Mouse (Mus musculus): ENCODE measurements around the gene Sbno2. TPM values are rescaled to one million over a fixed set of nuclear protein-coding genes. Genes with fewer than 3 reads are reported as not detected.

Gene Sbno2
- 9.6 and 10.5 TPM in 2 replicates for polyA plus RNA-seq (2015; fragmentation: Nextera tagmentation; extraction: Ambion mirVana)

GRCm38 (mm10) chr10:80105460-80105859 is at the start of gene Sbno2:
Gene Sbno2, minus strand, starts transcription at chr10:80105571.
- peaks cover 14% of the 10 kb centered on the region for H3K4me1 ChIP-seq (replicated peaks; ENCODE audit: insufficient read depth, low read length)
- no peak for TF ChIP-seq CTCF (IDR thresholded peaks at IDR 0.05; ENCODE audit: low read depth)
- H3K9me3 ChIP-seq (replicated peaks; ENCODE audit: low read length): no peaks in the 10 kb centered on the region
- H3K27ac ChIP-seq: no peak within 1 kb of the TSS
- no peak within 1 kb of the TSS for H3K4me2 ChIP-seq (ENCODE audit: low read length)
- WGBS: 71% methylated on average over 5 of the region's 5 CpGs
- ATAC-seq (replicated peaks; ENCODE audit: low FRiP score, low read depth) (no peak), DNase-seq (ENCODE audit: low spot score) (no peak)
- H3K4me3 ChIP-seq (replicated peaks; ENCODE audit: low read depth, low read length): no peak within 1 kb of the TSS
- no peak within 1 kb of the TSS for H3K9ac ChIP-seq (ENCODE audit: low read depth, low read length)
- H3K27me3 ChIP-seq (ENCODE audit: insufficient read depth, low read length): no peaks in the 10 kb centered on the region
- no peaks in the 10 kb centered on the region for H3K36me3 ChIP-seq (ENCODE audit: insufficient read depth, low read length)

DNA sequence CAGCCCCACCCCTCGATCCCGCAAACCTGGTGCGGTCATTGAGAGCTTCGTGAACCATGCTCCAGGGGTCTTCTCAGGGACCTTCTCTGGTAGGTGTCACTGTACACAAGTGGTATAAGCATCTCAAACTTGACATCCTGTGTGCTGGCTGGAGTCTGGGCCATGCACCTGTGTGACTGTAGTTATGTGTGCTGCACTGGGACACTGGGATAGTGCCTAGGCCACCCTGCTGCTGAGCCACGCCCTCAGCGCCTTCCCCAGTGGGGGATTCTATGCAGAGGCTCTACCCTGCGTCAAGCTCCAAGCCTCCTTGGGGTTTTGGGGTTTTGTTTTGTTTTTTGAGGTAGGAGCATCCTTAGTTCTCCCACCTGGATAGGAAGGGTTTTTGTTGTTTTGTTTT is 49.0 kb upstream of the Sbno2 start:
- TF ChIP-seq CTCF (IDR thresholded peaks at IDR 0.05; ENCODE audit: low read depth): no peak
- 80% methylated on average over 7 of the region's 7 CpGs for WGBS
- 0 out of 2 replicates have a peak overlapping the region, but pooled peaks have one; percentile 98 for H3K9ac ChIP-seq (ENCODE audit: low read depth, low read length)
- peaks cover 72% of the 10 kb centered on the region for H3K4me1 ChIP-seq (replicated peaks; ENCODE audit: insufficient read depth, low read length)
- H3K4me2 ChIP-seq (ENCODE audit: low read length): no peak overlapping the region
- no peak for DNase-seq (ENCODE audit: low spot score)
- no peak for ATAC-seq (replicated peaks; ENCODE audit: low FRiP score, low read depth)
- H3K4me3 ChIP-seq (replicated peaks; ENCODE audit: low read depth, low read length): no peak overlapping the region
- no peaks in the 10 kb centered on the region for H3K27me3 ChIP-seq (ENCODE audit: insufficient read depth, low read length)
- H3K27ac ChIP-seq: peak overlapping the region; percentile 100
- H3K36me3 ChIP-seq (ENCODE audit: insufficient read depth, low read length): peaks cover 46% of the 10 kb centered on the region
- H3K9me3 ChIP-seq (replicated peaks; ENCODE audit: low read length): no peaks in the 10 kb centered on the region

GRCm38 (mm10) chr10:80153713-80154112 is 48.3 kb upstream of the Sbno2 start:
- Histone ChIP-seq H3K27me3 (ENCODE audit: insufficient read depth, low read length) (no peaks in the 10 kb centered on the region), H3K36me3 (ENCODE audit: insufficient read depth, low read length) (peaks cover 46% of the 10 kb centered on the region), H3K9ac (ENCODE audit: low read depth, low read length) (peak overlapping the region; percentile 98; the same call in 1 of the 2 replicates), H3K27ac (peak overlapping the region; percentile 100), H3K4me3 (replicated peaks; ENCODE audit: low read depth, low read length) (0 out of 2 replicates have a peak overlapping the region, but pooled peaks have one; percentile 99), H3K9me3 (replicated peaks; ENCODE audit: low read length) (no peaks in the 10 kb centered on the region), H3K4me2 (ENCODE audit: low read length) (peak overlapping the region; percentile 69), H3K4me1 (replicated peaks; ENCODE audit: insufficient read depth, low read length) (peaks cover 65% of the 10 kb centered on the region)
- 74% methylated on average over 19 of the region's 19 CpGs for WGBS
- DNase-seq (ENCODE audit: low spot score): no peak
- ATAC-seq (replicated peaks; ENCODE audit: low FRiP score, low read depth): no peak
- TF ChIP-seq CTCF (IDR thresholded peaks at IDR 0.05; ENCODE audit: low read depth): no peak

GRCm38 (mm10) chr10:80152873-80153260 is 47.5 kb upstream of the Sbno2 start:
- Histone ChIP-seq H3K9ac (ENCODE audit: low read depth, low read length) (peak overlapping the region; percentile 98), H3K27ac (peak overlapping the region; percentile 100), H3K36me3 (ENCODE audit: insufficient read depth, low read length) (peaks cover 46% of the 10 kb centered on the region), H3K9me3 (replicated peaks; ENCODE audit: low read length) (no peaks in the 10 kb centered on the region), H3K4me1 (replicated peaks; ENCODE audit: insufficient read depth, low read length) (peaks cover 56% of the 10 kb centered on the region), H3K4me2 (ENCODE audit: low read length) (peak overlapping the region; percentile 69), H3K27me3 (ENCODE audit: insufficient read depth, low read length) (no peaks in the 10 kb centered on the region), H3K4me3 (replicated peaks; ENCODE audit: low read depth, low read length) (peak overlapping the region; percentile 99)
- WGBS: 11% methylated on average over 3 of the region's 3 CpGs
- no peak for TF ChIP-seq CTCF (IDR thresholded peaks at IDR 0.05; ENCODE audit: low read depth)
- DNase-seq (ENCODE audit: low spot score): peak; percentile 67
- 0 out of 2 replicates have a peak, but pooled peaks have one; percentile 0 for ATAC-seq (replicated peaks; ENCODE audit: low FRiP score, low read depth)

DNA sequence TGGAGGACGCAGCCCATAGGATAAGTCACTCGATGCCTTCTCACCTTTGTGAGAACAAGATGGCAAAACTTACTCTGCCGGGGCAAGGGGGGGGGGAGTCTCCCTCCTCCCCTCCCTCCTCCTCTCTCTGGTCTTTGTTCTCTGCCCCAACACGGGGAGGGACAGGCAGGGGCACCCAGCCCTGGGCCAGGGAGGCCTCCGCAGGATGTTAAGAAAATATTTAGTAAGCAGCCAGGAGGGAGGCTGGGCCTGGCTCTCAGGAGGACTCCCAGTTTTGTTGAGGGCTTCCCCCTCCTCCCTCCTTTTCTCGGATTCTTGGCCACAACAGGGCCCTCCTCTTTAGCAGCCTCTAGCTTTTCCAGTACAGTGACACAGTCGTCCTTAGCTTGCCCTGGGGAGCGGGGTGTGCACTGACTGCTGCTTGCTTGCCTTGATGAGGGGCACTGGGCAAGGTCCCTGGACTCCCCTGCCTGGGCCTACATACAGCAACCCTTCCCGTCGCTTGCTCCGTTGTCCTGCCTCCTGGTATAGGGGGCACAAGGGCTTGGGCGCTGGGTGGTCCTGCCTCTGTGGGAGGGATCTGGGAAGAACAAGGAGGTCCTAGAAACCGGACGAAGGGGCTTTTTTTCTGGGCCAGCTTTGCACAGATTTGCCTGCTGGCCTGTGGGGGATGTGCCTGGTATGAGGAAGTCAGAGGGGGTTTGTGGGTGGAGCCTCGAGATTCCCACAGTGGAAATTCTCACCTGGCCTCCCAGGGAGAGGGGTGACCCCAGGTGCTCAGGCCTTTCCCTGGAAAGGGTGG is 46.9 kb upstream of the Sbno2 start:
- WGBS: 2% methylated on average over 15 of the region's 15 CpGs
- Histone ChIP-seq H3K9me3 (replicated peaks; ENCODE audit: low read length) (no peaks in the 10 kb centered on the region), H3K27ac (peak overlapping the region; percentile 100), H3K4me2 (ENCODE audit: low read length) (peak overlapping the region; percentile 69), H3K4me3 (replicated peaks; ENCODE audit: low read depth, low read length) (peak overlapping the region; percentile 99), H3K4me1 (replicated peaks; ENCODE audit: insufficient read depth, low read length) (peaks cover 57% of the 10 kb centered on the region), H3K9ac (ENCODE audit: low read depth, low read length) (peak overlapping the region; percentile 98), H3K27me3 (ENCODE audit: insufficient read depth, low read length) (no peaks in the 10 kb centered on the region), H3K36me3 (ENCODE audit: insufficient read depth, low read length) (peaks cover 46% of the 10 kb centered on the region)
- DNase-seq (ENCODE audit: low spot score): peak; percentile 91
- ATAC-seq (replicated peaks; ENCODE audit: low FRiP score, low read depth): peak; percentile 5; the same call in 1 of the 2 replicates
- no peak for TF ChIP-seq CTCF (IDR thresholded peaks at IDR 0.05; ENCODE audit: low read depth)

DNA sequence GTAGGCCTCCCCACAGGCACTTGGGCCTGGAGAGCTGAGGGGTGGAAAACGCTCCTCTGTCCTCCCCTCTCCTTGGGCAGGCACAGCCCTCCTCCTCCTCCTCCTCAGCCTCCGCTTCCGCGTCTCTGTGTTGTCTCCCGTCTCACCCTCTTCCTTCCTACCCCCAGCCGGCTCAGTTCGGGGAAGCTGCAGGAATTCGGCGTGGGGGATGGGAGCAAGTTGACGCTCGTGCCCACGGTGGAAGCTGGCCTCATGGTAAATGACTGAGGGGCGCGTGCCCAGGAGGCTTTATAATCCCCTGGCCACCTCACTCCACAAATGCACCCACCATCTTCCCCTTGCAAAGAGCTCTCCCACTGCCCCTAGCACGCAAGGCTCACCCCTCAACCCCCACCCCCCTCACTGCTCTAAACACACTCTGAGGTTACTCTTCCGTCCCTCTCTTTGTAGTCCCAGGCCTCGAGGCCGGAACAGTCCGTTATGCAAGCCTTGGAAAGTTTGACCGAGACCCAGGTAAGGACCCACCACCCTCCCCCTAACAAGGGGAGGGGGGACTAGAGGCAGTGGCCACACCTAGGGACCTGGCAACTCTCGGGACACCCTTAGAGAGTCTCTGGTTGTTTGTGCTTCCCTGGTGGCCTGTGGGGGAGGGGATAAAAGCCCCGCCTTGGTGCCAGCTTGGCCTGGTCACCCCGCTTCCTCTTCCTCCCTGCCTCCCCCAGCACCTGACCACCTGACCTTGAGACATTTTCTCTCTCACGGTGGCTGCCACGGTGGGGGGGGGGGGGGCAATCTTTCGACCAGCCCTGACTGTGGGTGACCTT is 46.1 kb upstream of the Sbno2 start:
- peak overlapping the region; percentile 99 for H3K4me3 ChIP-seq (replicated peaks; ENCODE audit: low read depth, low read length)
- peaks cover 56% of the 10 kb centered on the region for H3K4me1 ChIP-seq (replicated peaks; ENCODE audit: insufficient read depth, low read length)
- no peaks in the 10 kb centered on the region for H3K27me3 ChIP-seq (ENCODE audit: insufficient read depth, low read length)
- H3K9me3 ChIP-seq (replicated peaks; ENCODE audit: low read length): no peaks in the 10 kb centered on the region
- TF ChIP-seq CTCF (IDR thresholded peaks at IDR 0.05; ENCODE audit: low read depth): no peak
- peak overlapping the region; percentile 98 for H3K9ac ChIP-seq (ENCODE audit: low read depth, low read length)
- ATAC-seq (replicated peaks; ENCODE audit: low FRiP score, low read depth) (no peak), DNase-seq (ENCODE audit: low spot score) (peak; percentile 83)
- 0% methylated on average over 26 of the region's 26 CpGs for WGBS
- peaks cover 43% of the 10 kb centered on the region for H3K36me3 ChIP-seq (ENCODE audit: insufficient read depth, low read length)
- peak overlapping the region; percentile 100 for H3K27ac ChIP-seq
- H3K4me2 ChIP-seq (ENCODE audit: low read length): peak overlapping the region; percentile 69

Data from kidney, postnatal 0 days (tissue).